Mouse (Mus musculus) limb, embryonic 10.5 days (tissue): ENCODE data around the gene Smarcd2. TPM values are rescaled to one million over a fixed set of nuclear protein-coding genes. Genes with fewer than 3 reads are reported as not detected.
"Not testable (repeated sequence)": the region's sequence is repeated elsewhere in the genome, so short reads cannot be mapped to it uniquely, and the experiment has no call there.

ENCODE experiments used
- DNase-seq: peaks from one replicate; pipeline ENCODE4 v3.0.0-alpha.2; 2017; ENCODE audit warnings: low spot score
- H3K27ac ChIP-seq: fragments of 300-500 bp; sonication (generic); 2 replicates; pipeline ENCODE4 v1.5.1; 2016; ENCODE audit warnings: mild to moderate bottlenecking
- H3K27me3 ChIP-seq: fragments of 300-500 bp; sonication (generic); 2 replicates; pipeline ENCODE4 v1.6.1; 2016; ENCODE audit warnings: low read depth, mild to moderate bottlenecking; ENCODE audit not compliant: poor library complexity, severe bottlenecking
- H3K36me3 ChIP-seq: fragments of 300-500 bp; sonication (generic); 2 replicates; pipeline ENCODE4 v1.6.1; 2016; ENCODE audit warnings: mild to moderate bottlenecking, moderate library complexity
- H3K4me1 ChIP-seq: fragments of 300-500 bp; sonication (generic); 2 replicates; pipeline ENCODE4 v1.6.1; 2016
- H3K4me3 ChIP-seq: fragments of 300-500 bp; sonication (generic); 2 replicates; pipeline ENCODE4 v1.5.1; 2016; ENCODE audit warnings: mild to moderate bottlenecking, moderate library complexity
- H3K9me3 ChIP-seq: fragments of 300-500 bp; sonication (generic); replicated peaks from 2 replicates; pipeline ENCODE4 v1.6.1; 2016; ENCODE audit warnings: mild to moderate bottlenecking
- WGBS: fragments of 180-500 bp; shearing (Covaris S2); methylation state at CpG from one replicate; pipeline ENCODE4 v1.1.7; 2016; 5-methylcytosine and 5-hydroxymethylcytosine counted together
- polyA plus RNA-seq: library from polyadenylated mRNA; unstranded; fragments of >200 nt; fragmentation: Nextera tagmentation; extraction: Ambion mirVana; gene quantifications from 2 replicates; pipeline ENCODE4 v1.2.1, GENCODE M21; 2016

Gene Smarcd2
- polyA plus RNA-seq, 1 experiment from 2014 or later: 66.4 TPM

GRCm38 (mm10) chr11:106256775-106257174, 16.0 kb downstream of the Smarcd2 start:
- 71% methylated on average over 5 of the region's 5 CpGs for WGBS
- peaks cover 18% of the 10 kb centered on the region for H3K4me1 ChIP-seq
- no peaks in the 10 kb centered on the region for H3K27me3 ChIP-seq
- H3K36me3 ChIP-seq: peaks cover 76% of the 10 kb centered on the region
- no peak for DNase-seq
- peak overlapping the region; percentile 89 for H3K4me3 ChIP-seq
- H3K9me3 ChIP-seq: no peaks in the 10 kb centered on the region
- H3K27ac ChIP-seq: peak overlapping the region; percentile 91

GRCm38 (mm10) chr11:106255685-106256451, 16.9 kb downstream of the Smarcd2 start, which contains the start of the genes Ftsj3 and Psmc5:
Gene Ftsj3 (minus strand): TSS chr11:106256079.
Gene Psmc5 (plus strand): TSS chr11:106256154.
- Histone ChIP-seq H3K36me3 (peaks cover 76% of the 10 kb centered on the region), H3K27ac (peak within 1 kb of the TSS; percentile 91), H3K4me1 (peaks cover 18% of the 10 kb centered on the region), H3K27me3 (no peaks in the 10 kb centered on the region), H3K4me3 (peak within 1 kb of the TSS; percentile 89), H3K9me3 (no peaks in the 10 kb centered on the region)
- under 1% methylated on average over 42 of the region's 42 CpGs for WGBS
- DNase-seq: peak; percentile 98

GRCm38 (mm10) chr11:106255174-106255573, 17.6 kb downstream of the Smarcd2 start:
- WGBS: 3% methylated on average over 22 of the region's 22 CpGs
- Histone ChIP-seq H3K4me3 (peak overlapping the region; percentile 89), H3K36me3 (peaks cover 76% of the 10 kb centered on the region), H3K27ac (peak overlapping the region; percentile 91), H3K27me3 (no peaks in the 10 kb centered on the region), H3K4me1 (peaks cover 18% of the 10 kb centered on the region), H3K9me3 (no peaks in the 10 kb centered on the region)
- DNase-seq: no peak

DNA sequence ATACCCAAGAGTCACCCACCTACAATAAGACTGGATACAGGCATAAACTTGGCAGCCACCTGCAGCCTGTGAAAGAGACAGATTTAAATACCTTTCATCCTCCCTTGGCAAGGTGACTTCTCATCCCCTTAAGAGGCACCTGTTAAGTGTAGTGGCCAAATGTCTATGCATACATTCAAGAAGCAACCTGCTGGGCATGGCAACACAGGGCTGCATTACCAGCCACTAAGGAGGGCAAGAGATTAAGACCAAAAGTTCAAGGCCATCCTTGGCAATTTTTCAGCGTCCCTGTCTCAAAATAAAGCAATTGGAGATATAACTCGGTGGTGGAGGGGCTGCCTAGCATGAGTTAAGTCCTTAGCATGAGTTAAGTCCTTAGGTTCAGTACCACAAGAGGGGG, 18.0 kb downstream of the Smarcd2 start:
- Histone ChIP-seq H3K27ac (peak overlapping the region; percentile 91), H3K4me3 (peak overlapping the region; percentile 89), H3K4me1 (peaks cover 18% of the 10 kb centered on the region), H3K9me3 (no peaks in the 10 kb centered on the region), H3K27me3 (no peaks in the 10 kb centered on the region), H3K36me3 (peaks cover 76% of the 10 kb centered on the region)
- peak; percentile 14 for DNase-seq
- 30% methylated on average over 2 of the region's 2 CpGs for WGBS

DNA sequence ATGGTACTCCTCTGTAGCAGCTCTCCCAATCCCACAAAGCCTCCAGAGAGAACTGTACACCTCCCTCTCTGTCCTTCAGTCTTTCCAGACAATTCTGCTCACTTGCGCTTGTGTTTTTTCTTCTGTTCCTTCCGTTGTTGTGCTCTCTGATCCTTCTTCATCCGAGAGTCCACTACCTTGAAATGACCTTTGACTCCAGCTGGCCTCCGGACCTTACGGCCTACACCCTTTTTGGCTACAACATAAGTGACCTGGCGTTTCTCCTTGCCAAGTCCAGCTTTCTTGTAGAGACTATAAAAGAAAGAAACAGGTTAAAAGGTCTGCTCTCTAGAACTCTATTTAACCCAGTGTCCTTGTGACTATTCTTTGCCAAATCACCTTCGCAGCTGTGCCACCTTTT, 23.4 kb downstream of the Smarcd2 start:
- 88% methylated on average over 7 of the region's 7 CpGs for WGBS
- Histone ChIP-seq H3K4me3 (no peak overlapping the region), H3K36me3 (peaks cover 100% of the 10 kb centered on the region), H3K27ac (no peak overlapping the region), H3K4me1 (no peaks in the 10 kb centered on the region), H3K27me3 (no peaks in the 10 kb centered on the region), H3K9me3 (0 out of 2 replicates have a peak, but pooled peaks cover 3% of the 10 kb centered on the region)
- DNase-seq: no peak

GRCm38 (mm10) chr11:106246834-106247233, 25.9 kb downstream of the Smarcd2 start:
- WGBS: 93% methylated on average over 1 of the region's 1 CpGs
- Histone ChIP-seq H3K9me3 (0 out of 2 replicates have a peak, but pooled peaks cover 3% of the 10 kb centered on the region), H3K27me3 (no peaks in the 10 kb centered on the region), H3K4me1 (no peaks in the 10 kb centered on the region), H3K4me3 (no peak overlapping the region), H3K27ac (no peak overlapping the region), H3K36me3 (peaks cover 100% of the 10 kb centered on the region)
- no peak for DNase-seq

- H3K36me3 ChIP-seq: peaks cover 96% of the 10 kb centered on the region
- H3K27me3 ChIP-seq, H3K4me3 ChIP-seq, DNase-seq, H3K27ac ChIP-seq, H3K4me1 ChIP-seq, H3K9me3 ChIP-seq: not testable (repeated sequence)
- 80% methylated on average over 8 of the region's 8 CpGs for WGBS
Measured at GRCm38 (mm10) chr11:106233978-106234377, 38.8 kb downstream of the Smarcd2 start.

GRCm38 (mm10) chr11:106220603-106221002, 52.2 kb downstream of the Smarcd2 start:
- Histone ChIP-seq H3K27me3 (no peaks in the 10 kb centered on the region), H3K36me3 (peaks cover 32% of the 10 kb centered on the region), H3K4me3 (no peak overlapping the region), H3K9me3 (no peaks in the 10 kb centered on the region), H3K4me1 (peaks cover 12% of the 10 kb centered on the region), H3K27ac (no peak overlapping the region)
- DNase-seq: no peak
- 94% methylated on average over 3 of the region's 3 CpGs for WGBS

DNA sequence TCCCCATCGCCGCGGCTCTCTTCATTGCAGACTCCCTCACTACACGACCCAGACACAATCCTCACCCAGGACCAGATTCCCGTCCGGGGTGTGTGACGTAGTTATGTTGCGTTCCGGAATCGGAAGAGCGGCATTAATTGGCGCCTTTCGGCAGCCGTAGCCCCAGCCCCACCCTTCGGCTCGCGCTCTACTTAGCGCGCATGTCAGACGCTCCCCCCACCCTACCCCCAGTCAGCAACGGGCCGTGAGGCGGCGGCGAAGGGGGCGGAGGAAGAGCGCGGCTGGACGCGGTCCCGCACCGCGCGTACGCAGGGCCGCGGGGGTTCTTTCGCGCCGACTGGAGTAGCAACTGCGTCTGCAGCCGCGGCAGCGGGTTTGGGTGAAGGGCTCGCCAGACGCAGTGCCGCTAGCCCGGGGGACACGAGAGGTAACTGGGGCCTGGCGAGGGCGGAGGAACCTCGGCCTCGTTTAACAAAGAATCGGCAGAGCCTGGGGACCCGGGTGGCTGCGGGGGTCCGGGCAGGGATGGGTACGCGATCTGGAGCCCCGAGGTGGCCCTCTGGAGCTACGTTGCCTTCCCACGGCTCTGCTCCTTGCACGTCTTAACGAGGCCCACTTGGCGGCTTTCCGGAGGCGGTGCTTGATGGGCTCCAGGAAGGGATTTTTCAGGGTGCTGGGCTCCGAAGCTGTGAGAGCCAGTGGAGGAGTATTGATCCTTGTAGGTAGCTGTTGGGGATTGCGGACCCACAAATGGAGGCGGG, 55.9 kb downstream of the Smarcd2 start, which contains the start of gene Ddx42:
Gene Ddx42 (plus strand): TSS at position 197 of the 761 bp plus-strand sequence.
- Histone ChIP-seq H3K36me3 (peaks cover 32% of the 10 kb centered on the region), H3K4me1 (peaks cover 22% of the 10 kb centered on the region), H3K4me3 (peak within 1 kb of the TSS; percentile 74), H3K27ac (peak within 1 kb of the TSS; percentile 93), H3K27me3 (no peaks in the 10 kb centered on the region), H3K9me3 (no peaks in the 10 kb centered on the region)
- under 1% methylated on average over 70 of the region's 70 CpGs for WGBS
- peak; percentile 90 for DNase-seq

DNA sequence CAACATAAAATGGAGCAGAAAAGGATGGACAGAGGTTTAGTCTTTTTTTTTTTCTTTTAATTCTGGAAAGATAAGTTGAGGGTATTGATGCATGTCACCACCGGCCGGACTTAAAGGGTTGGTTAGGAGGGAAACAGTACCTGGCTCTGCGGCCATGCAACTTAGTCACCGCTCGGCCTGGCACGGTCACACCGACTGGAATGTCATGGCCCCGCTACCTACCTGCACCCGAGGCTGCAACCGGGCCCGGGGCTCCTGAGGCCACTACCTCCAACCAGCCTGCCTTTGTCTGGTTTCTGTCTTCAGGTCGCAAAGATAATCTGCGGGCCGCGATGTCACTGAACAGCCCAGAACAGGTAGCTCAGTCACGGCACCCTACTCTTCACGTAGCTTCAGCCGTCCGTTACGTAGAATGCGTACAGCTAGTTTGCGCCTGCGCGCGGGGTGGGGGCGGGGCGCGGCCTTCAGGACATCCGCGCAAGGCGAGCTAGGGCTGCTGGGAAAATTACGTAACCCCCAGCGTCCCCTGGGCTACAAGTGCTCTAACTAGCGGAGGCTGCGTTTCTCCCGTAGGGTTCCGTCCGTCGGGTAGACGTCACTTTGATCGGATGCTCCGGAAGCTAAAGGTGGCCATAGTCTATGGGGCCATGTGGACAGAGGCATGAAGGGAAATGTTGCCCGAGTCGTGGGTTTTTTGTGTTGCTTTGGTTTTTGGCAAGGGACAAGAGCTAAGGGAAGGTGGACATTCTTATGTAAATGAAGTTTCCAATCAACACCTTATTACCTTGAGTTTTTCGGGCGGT, 56.6 kb downstream of the Smarcd2 start, which contains the start of gene Ccdc47:
Gene Ccdc47 (minus strand): TSS at position 418 of the 803 bp plus-strand sequence.
- H3K27ac ChIP-seq: peak within 1 kb of the TSS; percentile 93
- H3K27me3 ChIP-seq: no peaks in the 10 kb centered on the region
- H3K36me3 ChIP-seq: peaks cover 40% of the 10 kb centered on the region
- DNase-seq: peak; percentile 94
- H3K4me3 ChIP-seq: peak within 1 kb of the TSS; percentile 74
- H3K9me3 ChIP-seq: no peaks in the 10 kb centered on the region
- peaks cover 22% of the 10 kb centered on the region for H3K4me1 ChIP-seq
- under 1% methylated on average over 46 of the region's 46 CpGs for WGBS

DNA sequence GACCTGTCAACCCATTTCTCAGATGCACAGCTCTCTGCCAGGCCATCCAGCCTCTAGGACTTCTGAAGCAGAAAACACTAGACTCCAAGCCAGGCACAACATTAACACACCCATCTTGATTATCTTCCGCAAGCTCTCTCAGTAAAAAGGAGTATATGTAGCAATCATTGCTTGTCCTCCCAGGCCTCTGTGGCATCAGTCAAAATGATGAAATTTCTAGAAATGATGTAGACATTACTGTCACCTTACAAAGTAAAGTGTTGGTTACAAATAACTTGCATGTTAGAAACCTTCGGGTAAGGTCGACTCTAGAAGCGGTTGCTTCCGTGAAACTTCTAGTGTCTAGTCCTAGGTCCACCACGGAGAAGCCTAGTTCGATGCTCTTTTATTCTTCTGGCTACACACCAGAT, 57.3 kb downstream of the Smarcd2 start:
- Histone ChIP-seq H3K36me3 (peaks cover 42% of the 10 kb centered on the region), H3K27ac (peak overlapping the region; percentile 93), H3K27me3 (no peaks in the 10 kb centered on the region), H3K4me1 (peaks cover 22% of the 10 kb centered on the region), H3K9me3 (no peaks in the 10 kb centered on the region), H3K4me3 (peak overlapping the region; percentile 74)
- WGBS: 31% methylated on average over 7 of the region's 7 CpGs
- no peak for DNase-seq

DNA sequence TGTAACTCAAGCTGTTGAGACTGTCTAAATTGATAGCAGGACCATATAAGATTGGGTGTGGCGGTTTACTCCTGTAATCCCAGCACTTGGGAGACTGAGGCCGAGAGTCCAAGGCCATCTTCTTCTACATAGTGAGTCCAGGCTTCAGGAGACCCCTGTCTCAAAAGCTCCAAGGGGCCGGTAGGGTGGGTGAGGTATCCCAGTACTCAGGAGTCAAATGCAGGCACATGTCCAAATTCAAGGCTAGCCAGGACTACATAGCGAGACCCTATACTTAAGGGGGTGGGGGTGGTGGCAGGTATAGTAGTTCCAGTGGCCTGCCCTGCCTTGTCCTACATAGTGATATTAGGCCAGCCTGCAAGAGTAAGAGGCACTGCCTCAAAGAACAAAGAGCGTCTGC, 57.9 kb downstream of the Smarcd2 start:
- Histone ChIP-seq H3K9me3 (no peaks in the 10 kb centered on the region), H3K27me3 (no peaks in the 10 kb centered on the region), H3K4me1 (peaks cover 22% of the 10 kb centered on the region), H3K36me3 (peaks cover 44% of the 10 kb centered on the region), H3K4me3 (peak overlapping the region; percentile 74), H3K27ac (no peak overlapping the region)
- no peak for DNase-seq
- 90% methylated on average over 5 of the region's 5 CpGs for WGBS
